Mouse (Mus musculus) brain, adult 2 months (tissue): ENCODE measurements around the gene Neu1.
"Not testable (repeated sequence)": the region's sequence is repeated elsewhere in the genome, so short reads cannot be mapped to it uniquely, and the experiment has no call there.

Experiments used
- DNase-seq: peaks from one replicate; pipeline ENCODE4 v3.0.0; 2011; ENCODE audit warnings: low read depth, low spot score

Neu1 gene

DNA sequence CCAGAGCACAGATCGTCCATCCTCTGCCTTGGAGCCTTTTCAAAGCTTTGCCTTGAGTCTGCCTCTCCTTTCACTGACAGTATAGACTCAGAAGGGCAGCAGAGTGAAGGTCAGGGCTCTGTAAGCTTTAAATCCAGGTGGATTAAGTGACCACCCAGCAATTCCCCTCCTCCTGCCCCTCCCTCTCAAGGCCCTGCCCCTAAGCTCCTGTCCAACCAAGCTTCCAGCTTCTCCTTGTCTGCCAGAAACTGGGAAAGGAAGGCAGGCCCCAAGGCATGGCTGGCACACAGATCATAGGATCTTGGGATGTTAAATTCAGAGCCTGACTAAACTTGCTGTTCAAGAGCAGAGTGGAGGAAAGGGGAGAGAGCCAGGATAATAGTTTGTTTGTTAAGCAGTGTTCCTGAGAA, 33.6 kb downstream of the Neu1 start:
- no peak for DNase-seq

DNA sequence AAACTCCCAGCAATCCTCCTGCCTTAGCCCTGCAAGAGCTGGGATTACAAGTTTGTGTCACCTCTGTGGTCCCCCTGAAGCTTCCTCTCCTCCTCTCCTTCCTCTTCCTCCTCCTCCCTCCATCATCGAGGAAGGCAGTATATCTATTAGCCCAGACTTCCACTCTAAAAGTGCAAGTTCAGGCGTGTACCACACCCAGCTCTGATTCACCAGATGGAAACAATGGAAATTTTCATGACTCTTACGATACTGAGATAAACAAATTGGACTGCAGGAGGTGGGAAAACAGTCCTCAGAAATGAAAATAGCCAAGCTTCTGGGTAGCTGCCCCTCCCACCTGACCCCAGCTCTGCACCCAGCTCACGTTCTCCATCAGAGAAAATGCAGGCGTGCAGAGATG, 34.6 kb downstream of the Neu1 start:
- no peak for DNase-seq

DNA sequence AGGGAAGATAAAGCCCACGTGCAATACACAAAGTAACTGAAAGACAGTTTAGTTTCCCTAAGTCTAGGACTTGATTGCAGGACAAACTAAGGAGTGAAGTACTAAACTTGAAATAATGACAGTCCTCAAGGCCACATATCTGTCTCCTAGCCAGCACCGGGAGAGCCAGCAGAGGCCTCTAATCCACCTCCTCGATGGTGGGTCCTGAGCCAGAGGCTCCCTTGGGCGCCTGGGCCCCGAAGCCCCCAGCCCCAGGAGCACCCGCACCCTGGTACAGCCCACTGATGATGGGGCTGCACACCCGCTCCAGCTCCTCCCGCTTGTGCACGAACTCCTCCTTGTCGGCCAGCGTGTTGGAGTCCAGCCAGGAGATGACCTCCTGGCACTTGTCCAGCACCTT, 38.8 kb downstream of the Neu1 start, which contains the start of gene Gm20481:
Gene Gm20481 (plus strand): TSS at position 91 of the 400 bp plus-strand sequence.
- DNase-seq = not testable (repeated sequence)

DNA sequence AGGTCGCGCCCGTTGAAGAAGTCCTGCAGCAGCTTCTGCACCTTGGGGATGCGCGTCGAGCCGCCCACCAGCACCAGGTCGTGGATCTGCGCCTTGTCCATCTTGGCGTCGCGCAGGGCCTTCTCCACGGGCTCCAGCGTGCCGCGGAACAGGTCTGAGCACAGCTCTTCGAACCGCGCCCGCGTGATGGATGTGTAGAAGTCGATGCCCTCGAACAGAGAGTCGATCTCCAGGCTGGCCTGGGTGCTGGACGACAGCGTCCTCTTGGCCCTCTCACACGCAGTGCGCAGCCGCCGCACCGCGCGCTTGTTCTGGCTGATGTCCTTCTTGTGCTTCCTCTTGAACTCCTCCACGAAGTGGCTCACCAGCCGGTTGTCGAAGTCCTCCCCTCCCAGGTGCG, 39.8 kb downstream of the Neu1 start:
- DNase-seq = not testable (repeated sequence)

DNA sequence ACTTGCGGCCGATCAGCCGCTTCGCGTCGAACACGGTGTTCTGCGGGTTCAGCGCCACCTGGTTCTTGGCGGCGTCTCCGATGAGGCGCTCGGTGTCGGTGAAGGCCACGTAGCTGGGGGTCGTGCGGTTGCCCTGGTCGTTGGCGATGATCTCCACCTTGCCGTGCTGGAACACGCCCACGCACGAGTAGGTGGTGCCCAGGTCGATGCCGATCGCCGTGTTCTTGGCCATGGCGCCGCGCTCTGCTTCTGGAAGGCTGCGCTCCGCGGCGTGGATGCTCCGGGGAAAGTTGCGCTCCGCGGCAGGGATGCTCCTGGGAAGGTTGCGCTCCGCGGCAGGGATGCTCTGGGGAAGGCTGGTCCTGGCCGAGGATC, 40.6 kb downstream of the Neu1 start:
- not testable (repeated sequence) for DNase-seq

DNA sequence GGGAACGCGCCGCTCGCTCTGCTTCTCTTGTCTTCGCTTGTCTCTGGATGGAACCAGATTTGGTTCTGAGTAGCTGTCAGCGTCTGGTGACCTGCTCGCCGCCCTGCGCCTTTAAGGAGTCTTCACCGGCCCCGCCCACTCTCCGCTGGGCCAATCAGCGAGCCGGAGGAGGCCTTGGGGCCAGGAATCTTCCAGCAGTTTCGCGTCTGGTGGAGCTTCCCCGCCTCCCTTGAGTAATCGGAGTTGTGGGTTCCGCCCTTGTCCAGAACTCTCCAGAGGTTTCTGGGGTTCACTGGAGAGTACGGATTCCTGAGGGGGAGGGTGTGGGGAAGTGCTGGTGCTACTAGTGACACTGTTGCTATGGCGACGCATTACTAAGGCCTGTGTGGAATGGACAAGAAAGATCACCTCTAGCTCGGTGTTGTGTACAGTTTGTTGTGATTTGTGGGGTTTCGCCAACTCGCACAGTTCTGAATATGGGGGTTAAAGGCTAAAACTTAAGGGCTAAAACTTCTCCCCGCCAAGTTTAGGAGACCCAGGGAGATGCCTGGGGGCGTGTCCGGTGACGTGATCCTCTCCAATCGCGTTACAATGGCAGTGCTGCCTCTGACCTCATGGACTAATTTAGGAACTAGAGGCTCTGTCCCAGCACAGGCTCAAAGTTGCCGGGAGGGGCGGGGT, 41.2 kb downstream of the Neu1 start, which contains the start of the genes Hspa1a and Hspa1l:
Gene Hspa1a (minus strand): TSS at position 88 of the 681 bp plus-strand sequence.
Gene Hspa1l (plus strand): TSS at position 635 of the 681 bp plus-strand sequence.
- peak; percentile 85 for DNase-seq

DNA sequence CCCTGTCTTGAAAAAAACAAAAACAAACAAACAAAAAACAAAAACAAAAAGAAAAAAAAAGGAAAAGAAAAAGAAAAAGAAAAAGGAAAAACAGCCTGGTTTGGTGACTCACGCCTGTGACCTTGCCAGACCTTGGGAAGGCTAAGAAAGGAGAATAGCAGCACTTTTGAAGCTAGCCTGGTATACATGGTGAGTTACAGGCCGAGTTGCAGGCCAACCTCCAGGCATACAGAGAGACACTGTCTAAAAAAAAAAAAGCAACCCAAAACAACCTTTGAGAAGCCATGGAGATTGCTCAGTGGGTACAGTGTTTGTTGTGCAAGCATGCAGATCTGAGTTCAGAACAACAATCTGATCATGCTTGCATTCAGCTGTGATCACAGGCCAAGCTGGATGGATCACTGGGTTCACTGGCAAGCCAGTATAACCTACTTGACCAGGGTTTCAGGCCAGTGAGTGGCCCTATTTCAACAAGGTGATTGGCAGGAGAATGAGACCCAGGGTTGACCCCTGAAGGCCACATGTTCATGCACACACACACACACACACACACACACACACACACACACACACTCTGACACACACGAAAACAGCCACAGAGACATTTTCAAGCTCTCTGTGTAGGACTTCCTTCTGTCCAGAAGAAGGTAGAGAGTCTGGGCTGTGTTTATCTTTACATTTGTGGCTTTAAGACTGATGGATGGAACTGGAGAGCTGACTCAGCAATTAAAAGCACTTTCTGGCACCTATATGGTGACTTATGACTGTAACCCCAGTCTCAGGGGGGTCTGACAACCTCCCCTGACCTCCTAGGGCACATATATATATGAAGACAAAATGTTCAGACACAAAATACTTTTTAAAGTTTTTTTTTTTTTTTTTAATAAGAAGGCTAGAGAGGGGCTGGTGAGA, 44.8 kb downstream of the Neu1 start:
- DNase-seq = no peak

DNA sequence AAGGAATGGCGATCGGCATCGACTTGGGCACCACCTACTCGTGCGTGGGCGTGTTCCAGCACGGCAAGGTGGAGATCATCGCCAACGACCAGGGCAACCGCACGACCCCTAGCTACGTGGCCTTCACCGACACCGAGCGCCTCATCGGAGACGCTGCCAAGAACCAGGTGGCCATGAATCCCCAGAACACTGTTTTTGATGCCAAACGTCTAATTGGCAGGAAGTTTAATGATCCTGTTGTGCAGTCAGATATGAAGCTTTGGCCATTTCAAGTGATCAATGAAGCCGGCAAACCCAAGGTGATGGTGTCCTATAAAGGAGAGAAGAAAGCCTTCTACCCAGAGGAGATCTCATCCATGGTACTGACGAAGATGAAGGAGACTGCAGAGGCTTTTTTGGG, 45.9 kb downstream of the Neu1 start:
- no peak for DNase-seq

DNA sequence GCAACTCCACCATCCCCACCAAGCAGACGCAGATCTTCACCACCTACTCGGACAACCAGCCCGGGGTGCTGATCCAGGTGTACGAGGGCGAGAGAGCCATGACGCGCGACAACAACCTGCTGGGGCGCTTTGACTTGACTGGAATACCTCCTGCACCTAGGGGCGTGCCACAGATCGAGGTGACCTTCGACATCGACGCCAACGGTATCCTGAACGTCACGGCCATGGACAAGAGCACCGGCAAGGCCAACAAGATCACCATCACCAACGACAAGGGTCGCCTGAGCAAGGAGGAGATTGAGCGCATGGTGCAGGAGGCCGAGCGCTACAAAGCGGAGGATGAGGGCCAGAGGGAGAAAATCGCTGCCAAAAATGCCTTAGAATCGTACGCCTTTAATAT, 47.2 kb downstream of the Neu1 start:
- DNase-seq = no peak

DNA sequence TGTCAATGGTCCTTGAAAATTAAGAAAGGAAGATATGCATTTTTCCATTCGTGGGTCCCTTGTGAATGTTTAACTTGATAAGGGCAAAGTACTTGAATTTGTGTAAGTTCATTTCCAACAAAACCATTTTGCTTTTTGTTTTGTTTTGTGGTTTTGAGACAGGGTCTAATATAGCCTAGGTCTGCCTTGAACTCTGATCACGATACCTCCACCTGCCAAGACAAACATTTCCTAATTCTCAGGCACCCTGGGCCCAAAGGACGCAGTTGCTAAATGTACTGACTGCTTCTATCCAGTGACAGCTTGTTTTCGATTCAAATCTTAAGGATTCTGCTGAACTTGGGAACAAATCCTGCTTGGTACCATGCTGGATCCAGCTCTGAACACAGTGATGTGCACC, 48.6 kb downstream of the Neu1 start:
- no peak for DNase-seq

DNA sequence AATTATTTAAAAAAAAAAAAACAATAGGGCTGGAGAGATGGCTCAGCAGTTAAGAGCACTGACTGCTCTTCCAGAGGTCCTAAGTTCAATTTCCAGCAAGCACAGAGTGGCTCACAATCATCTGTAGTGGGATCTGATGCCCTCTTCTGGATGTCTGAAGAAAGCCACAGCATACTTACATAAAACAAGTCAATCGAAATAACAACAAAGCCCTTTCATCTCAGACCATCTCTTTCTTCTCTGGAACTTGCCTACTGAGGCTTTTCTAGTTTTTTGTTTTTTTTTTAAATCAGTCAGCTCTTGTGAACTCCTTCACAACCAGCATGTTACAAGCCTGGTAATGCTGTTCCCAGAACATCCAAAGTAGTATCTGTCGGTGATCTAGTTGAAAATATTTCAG, 49.6 kb downstream of the Neu1 start:
- peak; percentile 91 for DNase-seq

DNA sequence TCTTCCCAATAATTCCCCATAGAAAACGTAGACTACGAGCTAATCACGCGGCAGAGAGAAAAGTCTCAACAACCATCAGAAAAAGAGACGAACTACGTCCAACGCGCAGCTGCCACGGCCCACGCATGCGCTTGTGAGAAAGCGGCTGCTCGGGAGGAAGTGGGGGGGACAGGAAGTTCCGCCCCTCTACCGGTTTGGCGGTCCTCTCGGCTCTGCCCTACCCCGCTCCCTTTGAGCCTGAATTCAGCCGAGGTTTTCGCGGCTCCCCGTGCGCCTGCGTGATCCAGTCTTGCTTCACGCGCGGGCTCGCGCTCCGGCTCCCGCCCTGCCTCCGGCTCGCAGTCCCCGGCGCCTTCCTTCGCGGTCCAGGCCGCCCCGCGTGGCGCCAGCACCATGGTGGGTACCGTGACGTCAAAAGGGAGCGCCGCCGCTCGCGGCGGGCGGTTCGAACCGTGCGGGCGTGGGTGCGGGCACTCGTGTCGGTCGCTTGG, 50.7 kb downstream of the Neu1 start, which contains the start of gene Lsm2:
Gene Lsm2 (plus strand): TSS at position 173 of the 491 bp plus-strand sequence.
- DNase-seq = peak; percentile 98

DNA sequence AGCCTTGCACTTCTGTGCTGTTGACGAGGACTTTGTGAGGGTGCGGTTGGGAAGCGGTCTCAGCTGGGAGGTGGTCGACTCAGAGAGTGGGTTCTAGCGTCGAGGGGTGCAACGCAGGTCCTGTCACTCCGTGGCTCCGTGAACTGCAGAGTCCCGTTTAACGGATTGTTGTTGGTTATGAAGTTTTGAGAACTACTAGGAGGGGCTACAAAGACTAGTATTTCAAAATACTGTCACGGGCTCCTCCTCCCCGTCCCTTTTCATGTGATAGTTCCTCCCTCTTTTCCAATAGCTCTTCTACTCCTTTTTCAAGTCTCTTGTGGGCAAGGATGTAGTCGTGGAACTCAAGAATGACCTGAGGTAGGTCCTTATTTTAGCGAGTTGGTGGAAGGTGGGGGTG, 51.3 kb downstream of the Neu1 start:
- no peak for DNase-seq

DNA sequence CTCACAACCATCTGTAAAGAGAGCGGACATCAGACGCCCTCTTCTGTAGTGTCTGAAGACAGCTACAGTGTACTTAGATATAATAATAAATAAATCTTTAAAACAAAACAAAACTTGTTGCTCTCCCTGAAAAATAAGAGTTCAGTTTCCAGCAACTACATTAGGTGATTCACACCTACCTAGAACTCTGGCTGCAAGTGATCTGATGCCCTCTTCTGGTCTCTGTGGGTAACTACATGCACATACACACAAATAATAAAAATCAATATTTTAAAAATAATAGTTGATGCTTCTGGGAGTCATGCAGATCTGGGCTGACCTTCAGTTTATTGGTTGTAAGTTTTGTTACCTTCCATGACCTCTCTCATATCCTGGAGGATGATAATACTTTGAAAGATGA, 53.2 kb downstream of the Neu1 start:
- peak; percentile 67 for DNase-seq
